Mouse (Mus musculus) limb, embryonic 14.5 days (tissue): ENCODE measurements around the gene Nav2. TPM values are rescaled to one million over a fixed set of nuclear protein-coding genes. Genes with fewer than 3 reads are reported as not detected.

ENCODE experiments used
- ATAC-seq: fragments of 200-750 bp; cut with Nextera tagmentation; 2 replicates; pipeline ENCODE4 v1.8.0; 2017; ENCODE audit warnings: low read depth, moderate number of reproducible peaks, moderate TSS enrichment; ENCODE audit not compliant: low FRiP score
- DNase-seq: peaks from one replicate; pipeline ENCODE4 v3.0.0-alpha.2; 2015; ENCODE audit warnings: low spot score
- H3K27ac ChIP-seq: fragments of 300-500 bp; sonication (generic); replicated peaks from 2 replicates; pipeline ENCODE4 v1.5.1; 2014; ENCODE audit warnings: low read depth, mild to moderate bottlenecking, low read length, moderate library complexity, mixed read lengths
- H3K27me3 ChIP-seq: fragments of 300-500 bp; sonication (generic); 2 replicates; pipeline ENCODE4 v1.6.1; 2014; ENCODE audit warnings: low read length, mixed read lengths; ENCODE audit not compliant: control insufficient read depth, insufficient read depth
- H3K36me3 ChIP-seq: fragments of 300-500 bp; sonication (generic); 2 replicates; pipeline ENCODE4 v1.6.1; 2014; ENCODE audit warnings: mild to moderate bottlenecking, low read length, moderate library complexity, mixed read lengths; ENCODE audit not compliant: control insufficient read depth, insufficient read depth
- H3K4me1 ChIP-seq: fragments of 300-500 bp; sonication (generic); 2 replicates; pipeline ENCODE4 v1.6.1; 2014; ENCODE audit warnings: antibody characterized with exemption, low read length, mixed read lengths; ENCODE audit not compliant: control insufficient read depth, insufficient read depth
- H3K4me2 ChIP-seq: fragments of 300-500 bp; sonication (generic); replicated peaks from 2 replicates; pipeline ENCODE4 v1.6.1; 2014; ENCODE audit warnings: low read depth, mild to moderate bottlenecking, low read length, moderate library complexity; ENCODE audit not compliant: severe bottlenecking
- H3K4me3 ChIP-seq: fragments of 300-500 bp; sonication (generic); replicated peaks from 2 replicates; pipeline ENCODE4 v1.5.1; 2014; ENCODE audit warnings: low read length
- H3K9ac ChIP-seq: fragments of 300-500 bp; sonication (generic); 2 replicates; pipeline ENCODE4 v1.6.1; 2014; ENCODE audit warnings: mild to moderate bottlenecking, low read depth, low read length, moderate library complexity; ENCODE audit not compliant: severe bottlenecking
- H3K9me3 ChIP-seq: fragments of 300-500 bp; sonication (generic); 2 replicates; pipeline ENCODE4 v1.6.1; 2016; ENCODE audit warnings: low read length; ENCODE audit not compliant: control insufficient read depth
- POLR2A ChIP-seq: fragments of 200-500 bp; IDR thresholded peaks from 2 replicates; pipeline ENCODE4 v1.8.0; 2012; ENCODE audit warnings: inconsistent platforms, mild to moderate bottlenecking, moderate library complexity, borderline replicate concordance; ENCODE audit not compliant: insufficient read depth, insufficient read length; ENCODE audit errors: extremely low read depth
- whole genome bisulfite sequencing: fragments of 180-500 bp; shearing (Covaris S2); extraction: QIAGEN DNeasy Blood & Tissue Kit; methylation state at CpG from one replicate; pipeline ENCODE4 v1.1.7; 2014; 5-methylcytosine and 5-hydroxymethylcytosine counted together
- polyA plus RNA-seq, 2 experiments: library from polyadenylated mRNA; depleted of rRNA in 1 of 2; stranded (reverse) in 1 of 2; unstranded in 1 of 2; fragments of >200 nt; fragmentation: Nextera tagmentation in 1 of 2; extraction: Ambion mirVana in 1 of 2; gene quantifications; 2 replicates each; pipeline versions ENCODE4 v1.2.1 to v1.2.3; 2012 to 2014

The Nav2 gene
- polyA plus RNA-seq, 2 experiments: 15.8 to 16.8 TPM

DNA sequence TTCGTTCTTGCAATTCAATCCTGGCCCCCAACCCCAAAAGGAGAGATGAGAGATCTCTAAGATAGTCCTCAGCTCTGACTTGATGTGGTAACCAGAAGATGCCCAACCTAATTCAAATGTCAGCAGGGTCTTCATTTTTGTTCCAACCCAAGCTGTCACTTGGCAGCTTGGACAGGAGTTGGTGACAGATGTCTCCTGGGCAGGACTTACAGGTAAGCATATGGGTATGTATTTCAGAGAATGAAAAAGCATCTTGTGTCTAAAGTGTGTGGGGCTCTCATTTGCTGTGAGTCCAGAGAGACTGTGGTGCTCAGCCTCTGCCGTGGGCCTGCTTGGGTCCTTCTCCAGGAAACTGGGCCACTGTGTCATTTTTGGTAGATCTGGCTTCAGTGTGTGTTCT lies 23.6 kb downstream of the Nav2 start:
- Histone ChIP-seq H3K4me2 (no peak overlapping the region), H3K9me3 (no peaks in the 10 kb centered on the region), H3K27me3 (no peaks in the 10 kb centered on the region), H3K4me3 (no peak overlapping the region), H3K9ac (no peak overlapping the region), H3K4me1 (peaks cover 4% of the 10 kb centered on the region; the same call in 1 of the 2 replicates), H3K27ac (no peak overlapping the region), H3K36me3 (no peaks in the 10 kb centered on the region)
- ATAC-seq (no peak), DNase-seq (no peak)
- 87% methylated on average over 2 of the region's 2 CpGs for WGBS
- no peak for TF ChIP-seq POLR2A

DNA sequence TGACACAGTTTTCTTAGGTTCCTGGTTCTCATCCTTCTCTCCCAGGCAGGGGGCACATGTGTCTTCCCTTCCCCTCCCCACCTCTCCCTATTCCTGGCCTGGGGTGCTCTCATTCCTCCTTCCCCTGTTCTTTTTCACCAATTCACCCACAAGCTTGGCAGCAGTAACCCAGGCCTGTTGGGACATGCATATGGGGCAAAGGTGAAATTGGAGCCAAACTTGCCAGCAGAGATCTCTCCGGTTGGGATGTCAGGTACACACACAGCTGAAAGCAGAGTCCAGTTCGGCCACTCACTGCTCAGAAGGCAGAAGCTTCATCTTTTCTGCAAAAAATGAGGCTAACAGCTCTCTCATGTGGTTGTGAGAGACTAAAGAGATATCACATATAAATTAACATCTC lies 26.3 kb downstream of the Nav2 start:
- 72% methylated on average over 2 of the region's 2 CpGs for WGBS
- H3K27ac ChIP-seq: no peak overlapping the region
- ATAC-seq: no peak
- no peaks in the 10 kb centered on the region for H3K9me3 ChIP-seq
- no peaks in the 10 kb centered on the region for H3K36me3 ChIP-seq
- TF ChIP-seq POLR2A: no peak
- no peak overlapping the region for H3K4me2 ChIP-seq
- H3K9ac ChIP-seq: no peak overlapping the region
- DNase-seq: no peak
- no peaks in the 10 kb centered on the region for H3K27me3 ChIP-seq
- H3K4me3 ChIP-seq: no peak overlapping the region
- peaks cover 4% of the 10 kb centered on the region; the same call in 1 of the 2 replicates for H3K4me1 ChIP-seq

DNA sequence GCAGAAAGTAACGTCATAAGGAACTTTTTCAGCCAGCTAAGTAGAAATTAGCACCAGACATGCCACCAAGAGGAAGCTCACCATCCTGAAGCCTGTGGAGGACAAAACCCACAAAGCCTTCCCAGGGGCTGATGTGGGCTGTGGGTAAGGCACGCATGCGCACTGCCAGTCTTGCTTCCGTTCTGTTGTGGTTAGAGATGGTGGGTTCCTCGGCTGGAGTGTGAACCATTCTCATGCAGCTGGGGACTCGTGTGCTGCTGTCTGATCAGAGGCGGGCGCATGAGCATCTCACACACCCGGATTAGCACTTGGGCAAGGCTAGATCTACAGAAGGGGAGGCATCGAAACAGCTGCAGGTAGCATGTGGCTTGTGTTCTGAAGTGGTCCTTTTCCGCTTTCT lies 29.0 kb downstream of the Nav2 start:
- H3K4me3 ChIP-seq: no peak overlapping the region
- WGBS: 83% methylated on average over 11 of the region's 11 CpGs
- no peak overlapping the region for H3K4me2 ChIP-seq
- no peak overlapping the region for H3K27ac ChIP-seq
- H3K9ac ChIP-seq: no peak overlapping the region
- ATAC-seq (no peak), DNase-seq (no peak)
- no peaks in the 10 kb centered on the region for H3K27me3 ChIP-seq
- no peaks in the 10 kb centered on the region for H3K4me1 ChIP-seq
- no peaks in the 10 kb centered on the region for H3K9me3 ChIP-seq
- no peaks in the 10 kb centered on the region for H3K36me3 ChIP-seq
- no peak for TF ChIP-seq POLR2A

DNA sequence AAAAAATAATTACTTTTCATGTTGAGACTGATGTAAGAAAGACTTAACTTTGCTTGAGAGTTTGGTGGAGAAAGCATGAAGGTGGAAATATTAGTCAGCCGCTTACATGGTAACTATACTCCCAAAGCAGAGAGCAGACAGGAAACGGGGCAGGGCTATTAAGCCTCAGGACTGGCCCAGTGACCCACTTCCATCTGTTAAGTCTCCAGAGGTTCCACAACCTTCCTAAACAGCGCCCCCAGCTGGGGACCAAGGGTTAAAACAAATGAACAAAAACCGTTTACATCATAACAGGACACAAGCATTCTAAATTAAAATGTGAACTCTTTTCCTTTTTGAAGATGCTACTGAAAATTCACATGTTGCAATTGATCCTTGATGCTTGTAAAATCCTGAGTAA lies 29.7 kb downstream of the Nav2 start:
- no peak for DNase-seq
- ATAC-seq: no peak
- Histone ChIP-seq H3K4me1 (no peaks in the 10 kb centered on the region), H3K36me3 (no peaks in the 10 kb centered on the region), H3K9ac (no peak overlapping the region), H3K4me3 (no peak overlapping the region), H3K27ac (no peak overlapping the region), H3K27me3 (no peaks in the 10 kb centered on the region), H3K4me2 (no peak overlapping the region), H3K9me3 (no peaks in the 10 kb centered on the region)
- no peak for TF ChIP-seq POLR2A
- 28% methylated on average over 4 of the region's 4 CpGs for WGBS

DNA sequence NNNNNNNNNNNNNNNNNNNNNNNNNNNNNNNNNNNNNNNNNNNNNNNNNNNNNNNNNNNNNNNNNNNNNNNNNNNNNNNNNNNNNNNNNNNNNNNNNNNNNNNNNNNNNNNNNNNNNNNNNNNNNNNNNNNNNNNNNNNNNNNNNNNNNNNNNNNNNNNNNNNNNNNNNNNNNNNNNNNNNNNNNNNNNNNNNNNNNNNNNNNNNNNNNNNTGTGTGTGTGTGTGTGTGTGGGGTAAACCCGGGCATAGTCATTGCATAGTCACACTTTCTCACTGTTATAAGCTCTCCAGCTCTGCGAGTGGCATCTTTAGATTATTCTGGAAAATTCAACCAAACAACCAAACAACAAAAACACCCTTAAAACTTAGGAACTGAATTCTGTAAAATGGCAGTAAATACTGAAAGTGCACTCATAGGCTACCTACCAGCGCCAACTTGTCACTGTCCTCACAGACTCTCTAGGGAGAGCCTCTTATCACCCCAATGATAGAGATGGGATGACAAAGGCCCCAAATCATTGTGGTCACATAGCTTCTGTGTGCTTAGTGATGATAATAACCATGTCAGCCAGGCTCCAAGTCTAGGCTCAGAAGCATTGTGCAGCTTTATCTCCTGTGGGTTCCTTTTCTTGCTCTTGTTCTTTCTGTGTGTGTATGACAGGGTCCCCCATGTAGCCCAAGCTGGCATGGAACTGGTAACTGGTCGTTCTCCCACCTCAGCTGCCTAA lies 40.0 kb downstream of the Nav2 start:
- ATAC-seq (no peak), DNase-seq (no peak)
- Histone ChIP-seq H3K27ac (no peak overlapping the region), H3K9ac (no peak overlapping the region), H3K4me1 (no peaks in the 10 kb centered on the region), H3K4me3 (no peak overlapping the region), H3K36me3 (no peaks in the 10 kb centered on the region), H3K27me3 (no peaks in the 10 kb centered on the region), H3K4me2 (no peak overlapping the region), H3K9me3 (no peaks in the 10 kb centered on the region)
- WGBS: 88% methylated on average over 4 of the region's 4 CpGs
- no peak for TF ChIP-seq POLR2A

DNA sequence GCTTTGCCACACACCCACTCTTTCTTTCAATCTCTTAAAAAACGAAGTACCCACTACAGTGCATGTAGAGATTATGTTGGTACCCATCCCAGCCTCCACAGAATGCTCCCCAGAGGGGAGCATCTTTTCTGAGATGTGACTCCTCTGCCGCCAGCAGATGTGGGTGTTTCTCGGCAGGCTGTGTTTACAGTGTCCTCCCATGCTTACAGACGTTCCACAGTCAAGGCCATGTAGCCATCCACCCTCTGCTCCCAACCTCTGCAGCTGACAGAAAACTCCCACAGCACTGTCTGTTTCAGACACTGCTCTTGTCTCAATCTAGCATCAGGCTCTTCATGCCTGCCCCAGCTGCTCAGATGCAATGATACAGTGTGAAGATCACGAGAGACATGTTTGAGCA lies 46.0 kb downstream of the Nav2 start:
- no peak overlapping the region for H3K4me2 ChIP-seq
- H3K27me3 ChIP-seq: peaks cover 6% of the 10 kb centered on the region
- no peaks in the 10 kb centered on the region for H3K36me3 ChIP-seq
- H3K9me3 ChIP-seq: no peaks in the 10 kb centered on the region
- no peak overlapping the region for H3K4me3 ChIP-seq
- peaks cover 6% of the 10 kb centered on the region; the same call in 1 of the 2 replicates for H3K4me1 ChIP-seq
- DNase-seq (no peak), ATAC-seq (no peak)
- H3K9ac ChIP-seq: no peak overlapping the region
- WGBS: 75% methylated on average over 5 of the region's 5 CpGs
- no peak overlapping the region for H3K27ac ChIP-seq
- TF ChIP-seq POLR2A: no peak
